Mouse (Mus musculus): ENCODE data around the gene Nelfcd. TPM values are rescaled to one million over a fixed set of nuclear protein-coding genes. Genes with fewer than 3 reads are reported as not detected.

The Nelfcd gene
- polyA plus RNA-seq, 1 experiment from 2014 or later: 83.8 TPM

DNA sequence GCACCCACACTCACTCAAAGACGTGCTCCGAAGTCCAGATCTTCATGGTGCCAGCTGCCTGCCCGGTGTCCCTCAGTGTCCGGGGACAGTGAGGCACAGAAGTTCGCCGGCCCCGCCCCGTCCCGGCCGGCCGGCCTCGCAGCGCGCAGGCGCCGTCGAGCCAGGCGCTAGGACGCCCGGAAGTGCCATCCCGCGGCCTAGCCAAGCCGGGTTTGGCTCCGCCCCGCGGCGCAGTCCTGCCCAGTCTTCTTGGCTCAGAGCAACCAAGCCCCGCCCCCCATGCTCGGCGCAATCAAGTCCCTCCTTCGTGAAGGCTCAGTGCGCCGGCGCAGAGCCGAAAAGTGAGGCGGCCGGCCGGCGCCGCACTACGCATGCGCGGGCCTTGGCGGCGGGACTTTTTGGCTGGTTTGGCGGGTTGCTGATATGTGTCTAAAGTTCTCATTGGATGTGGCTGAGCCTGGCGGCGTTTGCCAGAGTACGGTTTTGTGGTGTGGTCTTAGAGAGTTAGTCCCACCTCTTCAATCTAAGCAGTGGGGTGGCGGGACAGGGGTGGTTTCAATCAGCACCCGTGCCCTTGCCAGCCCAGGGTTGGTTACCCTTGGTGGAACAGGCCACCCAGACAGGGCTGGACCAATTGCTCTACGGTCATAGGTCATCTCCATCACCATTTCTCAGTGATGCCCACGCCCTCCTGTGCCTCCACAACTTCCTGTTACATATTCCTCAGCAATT is 57.4 kb downstream of the Nelfcd start, which contains the start of gene Prelid3b:
Prelid3b (minus strand) TSS at position 264 of the 732 bp plus-strand sequence.
- peak; percentile 99 for DNase-seq (ENCODE audit: low spot score)

- DNase-seq (ENCODE audit: low spot score): no peak
Observed at GRCm38 (mm10) chr2:174473550-174473927, 57.9 kb downstream of the Nelfcd start.

Other genes starting within 250 kb of the Nelfcd start
- 679 TPM in 2 replicates for gene Gnas, start 131.5 kb upstream of the Nelfcd start, polyA plus RNA-seq (2015; fragmentation: Nextera tagmentation; extraction: Ambion mirVana)
- 4.1 and 5.4 TPM in 2 replicates for gene Gm20721, start 69.1 kb upstream of the Nelfcd start, polyA plus RNA-seq (2015; fragmentation: Nextera tagmentation; extraction: Ambion mirVana)
- 133 and 141 TPM in 2 replicates for gene Ctsz, start 23.2 kb downstream of the Nelfcd start, polyA plus RNA-seq (2015; fragmentation: Nextera tagmentation; extraction: Ambion mirVana)
- 0.22 TPM in 1 of 2 replicates, not detected in the other for gene Tubb1, start 34.9 kb downstream of the Nelfcd start, polyA plus RNA-seq (2015; fragmentation: Nextera tagmentation; extraction: Ambion mirVana)
- 855 and 901 TPM in 2 replicates for gene Atp5e, start 48.3 kb downstream of the Nelfcd start, polyA plus RNA-seq (2015; fragmentation: Nextera tagmentation; extraction: Ambion mirVana)
- gene Prelid3b, start 57.3 kb downstream of the Nelfcd start, polyA plus RNA-seq (2015; fragmentation: Nextera tagmentation; extraction: Ambion mirVana): 149 TPM in 2 replicates
- gene Zfp831, start 227.7 kb downstream of the Nelfcd start, polyA plus RNA-seq (2015; fragmentation: Nextera tagmentation; extraction: Ambion mirVana): 0.22 and 0.35 TPM in 2 replicates

All from thymus, postnatal 0 days (tissue).